Mouse (Mus musculus) heart, embryonic 12.5 days (tissue): ENCODE measurements around the gene Ndufc1. TPM values are rescaled to one million over a fixed set of nuclear protein-coding genes. Genes with fewer than 3 reads are reported as not detected.
"Not testable (repeated sequence)": the region's sequence is repeated elsewhere in the genome, so short reads cannot be mapped to it uniquely, and the experiment has no call there.

Experiments
- ATAC-seq: fragments of 200-750 bp; cut with Nextera tagmentation; 2 replicates; pipeline ENCODE4 v1.8.0; 2017; ENCODE audit warnings: moderate TSS enrichment, moderate library complexity; ENCODE audit not compliant: insufficient number of reproducible peaks, low FRiP score
- H3K27ac ChIP-seq: fragments of 300-500 bp; sonication (generic); 2 replicates; pipeline ENCODE4 v1.5.1; 2016; ENCODE audit warnings: mild to moderate bottlenecking, moderate library complexity; ENCODE audit not compliant: poor library complexity, severe bottlenecking
- H3K27me3 ChIP-seq: fragments of 300-500 bp; sonication (generic); replicated peaks from 2 replicates; pipeline ENCODE4 v1.6.1; 2016; ENCODE audit warnings: mild to moderate bottlenecking, moderate library complexity
- H3K36me3 ChIP-seq: fragments of 300-500 bp; sonication (generic); 2 replicates; pipeline ENCODE4 v1.6.1; 2016; ENCODE audit warnings: mild to moderate bottlenecking, moderate library complexity
- H3K4me1 ChIP-seq: fragments of 300-500 bp; sonication (generic); replicated peaks from 2 replicates; pipeline ENCODE4 v1.6.1; 2016; ENCODE audit warnings: mild to moderate bottlenecking
- H3K4me2 ChIP-seq: fragments of 300-500 bp; sonication (generic); 2 replicates; pipeline ENCODE4 v1.6.1; 2016; ENCODE audit warnings: mild to moderate bottlenecking, moderate library complexity
- H3K4me3 ChIP-seq: fragments of 300-500 bp; sonication (generic); 2 replicates; pipeline ENCODE4 v1.5.1; 2016; ENCODE audit warnings: mild to moderate bottlenecking
- H3K9ac ChIP-seq: fragments of 300-500 bp; sonication (generic); 2 replicates; pipeline ENCODE4 v1.6.1; 2016; ENCODE audit warnings: mild to moderate bottlenecking, moderate library complexity
- H3K9me3 ChIP-seq: fragments of 300-500 bp; sonication (generic); replicated peaks from 2 replicates; pipeline ENCODE4 v1.6.1; 2016; ENCODE audit warnings: mild to moderate bottlenecking, moderate library complexity
- WGBS: fragments of 180-500 bp; shearing (Covaris S2); methylation state at CpG from one replicate; pipeline ENCODE4 v1.1.7; 2016; 5-methylcytosine and 5-hydroxymethylcytosine counted together
- polyA plus RNA-seq: library from polyadenylated mRNA; unstranded; fragments of >200 nt; fragmentation: Nextera tagmentation; extraction: Ambion mirVana; gene quantifications from 2 replicates; pipeline ENCODE4 v1.2.1, GENCODE M21; 2016

Gene Ndufc1
- polyA plus RNA-seq, 1 experiment from 2014 or later: 1,474 TPM

DNA sequence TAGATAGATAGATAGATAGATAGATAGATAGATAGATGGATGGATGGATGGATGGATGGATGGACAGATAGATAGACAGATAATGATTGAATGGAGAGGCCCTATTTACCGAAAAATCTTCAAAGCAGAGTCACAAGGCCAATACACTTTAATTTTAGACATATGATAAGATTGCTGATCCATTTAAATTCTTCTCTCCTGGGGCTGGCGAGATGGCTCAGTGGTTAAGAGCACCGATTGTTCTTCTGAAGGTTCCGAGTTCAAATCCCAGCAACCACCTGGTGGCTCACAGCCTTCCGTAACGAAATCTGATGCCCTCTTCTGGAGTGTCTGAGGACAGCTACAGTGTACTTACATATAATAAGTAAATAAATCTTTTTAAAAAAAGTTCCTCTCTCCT is 53.8 kb downstream of the Ndufc1 start:
- not testable (repeated sequence) for ATAC-seq, H3K36me3 ChIP-seq, H3K9me3 ChIP-seq, H3K4me2 ChIP-seq, H3K27ac ChIP-seq, H3K4me3 ChIP-seq, H3K27me3 ChIP-seq, H3K9ac ChIP-seq
- peaks cover 14% of the 10 kb centered on the region for H3K4me1 ChIP-seq
- WGBS: 85% methylated on average over 6 of the region's 6 CpGs

Other genes starting within 250 kb of the Ndufc1 start
- 12.4 and 14.0 TPM in 2 replicates for gene Noct, start 184.5 kb downstream of the Ndufc1 start, polyA plus RNA-seq
- 45.5 and 57.7 TPM in 2 replicates for gene Elf2, start 68.3 kb downstream of the Ndufc1 start, polyA plus RNA-seq
- gene Mgarp, start 12.2 kb downstream of the Ndufc1 start, polyA plus RNA-seq: 14.0 and 14.5 TPM in 2 replicates
- 49.1 and 50.4 TPM in 2 replicates for gene Naa15, start 6.2 kb upstream of the Ndufc1 start, polyA plus RNA-seq
- gene Rab33b, start 74.9 kb upstream of the Ndufc1 start, polyA plus RNA-seq: 16.7 and 17.4 TPM in 2 replicates
- gene Setd7, start 151.9 kb upstream of the Ndufc1 start, polyA plus RNA-seq: 3.6 and 4.1 TPM in 2 replicates